Mouse (Mus musculus) embryonic fibroblast, embryonic 13.5 days (primary cell): ENCODE measurements around the gene Ugt1a7c.
"Not testable (repeated sequence)": the region's sequence is repeated elsewhere in the genome, so short reads cannot be mapped to it uniquely, and the experiment has no call there.

Experiments used
- CTCF ChIP-seq: IDR thresholded peaks from 2 replicates; pipeline ENCODE4 v1.5.1; 2011; ENCODE audit warnings: mild to moderate bottlenecking, control low read depth, low read length, moderate library complexity, borderline replicate concordance; ENCODE audit not compliant: insufficient read depth
- POLR2A ChIP-seq: IDR thresholded peaks from 2 replicates; pipeline ENCODE4 v1.6.1; 2011; ENCODE audit warnings: low read depth, mild to moderate bottlenecking, control low read depth, low read length, moderate library complexity

GRCm38 (mm10) chr1:88223011-88223515 lies 128.2 kb downstream of the Ugt1a7c start:
- not testable (repeated sequence) for TF ChIP-seq CTCF, POLR2A
